Mouse (Mus musculus) liver, postnatal 0 days (tissue): Measurements from ENCODE around the gene Myt1l. TPM values are rescaled to one million over a fixed set of nuclear protein-coding genes. Genes with fewer than 3 reads are reported as not detected.

ENCODE experiments used
- ATAC-seq: fragments of 200-750 bp; cut with Nextera tagmentation; 2 replicates; pipeline ENCODE4 v1.8.0; 2017; ENCODE audit warnings: mild to moderate bottlenecking, moderate library complexity
- DNase-seq: peaks from one replicate; pipeline ENCODE4 v3.0.0-alpha.2; 2016
- H3K27ac ChIP-seq: fragments of 300-500 bp; sonication (generic); 2 replicates; pipeline ENCODE4 v1.5.1; 2014; ENCODE audit warnings: antibody characterized with exemption, moderate library complexity, mild to moderate bottlenecking, low read depth
- H3K27me3 ChIP-seq: fragments of 300-500 bp; sonication (generic); 2 replicates; pipeline ENCODE4 v1.6.1; 2014; ENCODE audit warnings: low read length, control low read depth, mixed read lengths; ENCODE audit not compliant: insufficient read depth
- H3K36me3 ChIP-seq: fragments of 300-500 bp; sonication (generic); replicated peaks from 2 replicates; pipeline ENCODE4 v1.6.1; 2014; ENCODE audit warnings: mild to moderate bottlenecking, control low read depth, low read length, moderate library complexity, mixed read lengths; ENCODE audit not compliant: insufficient read depth
- H3K4me1 ChIP-seq: fragments of 300-500 bp; sonication (generic); 2 replicates; pipeline ENCODE4 v1.6.1; 2014; ENCODE audit warnings: antibody characterized with exemption, mild to moderate bottlenecking, control low read depth; ENCODE audit not compliant: insufficient read depth
- H3K4me2 ChIP-seq: fragments of 300-500 bp; sonication (generic); 2 replicates; pipeline ENCODE4 v1.6.1; 2014; ENCODE audit warnings: low read depth, mild to moderate bottlenecking, low read length, moderate library complexity, mixed read lengths
- H3K4me3 ChIP-seq: fragments of 300-500 bp; sonication (generic); 2 replicates; pipeline ENCODE4 v1.5.1; 2014; ENCODE audit warnings: low read depth, low read length
- H3K9ac ChIP-seq: fragments of 300-500 bp; sonication (generic); replicated peaks from 2 replicates; pipeline ENCODE4 v1.6.1; 2014; ENCODE audit warnings: mild to moderate bottlenecking, moderate library complexity
- H3K9me3 ChIP-seq: fragments of 300-500 bp; sonication (generic); 2 replicates; pipeline ENCODE4 v1.6.1; 2016; ENCODE audit warnings: mild to moderate bottlenecking, control low read depth, low read length, mixed read lengths
- CTCF ChIP-seq: sonication (generic); IDR thresholded peaks from 2 replicates; pipeline ENCODE4 v1.5.1; 2016; ENCODE audit warnings: antibody characterized with exemption, low read depth
- EP300 ChIP-seq: IDR thresholded peaks from 2 replicates; pipeline ENCODE4 v1.6.1; 2016; ENCODE audit warnings: antibody characterized with exemption, low read depth, mild to moderate bottlenecking
- WGBS: fragments of 180-500 bp; shearing (Covaris S2); extraction: QIAGEN DNeasy Blood & Tissue Kit; methylation state at CpG from one replicate; pipeline ENCODE4 v1.1.7; 2014; ENCODE audit not compliant: insufficient replicate concordance; 5-methylcytosine and 5-hydroxymethylcytosine counted together
- polyA plus RNA-seq: library from polyadenylated mRNA; unstranded; fragments of >200 nt; fragmentation: Nextera tagmentation; extraction: Ambion mirVana; gene quantifications from 2 replicates; pipeline ENCODE4 v1.2.1, GENCODE M21; 2015

The Myt1l gene
- polyA plus RNA-seq, 1 experiment from 2014 or later: not detected

- DNase-seq: no peak
- Histone ChIP-seq H3K4me1 (no peaks in the 10 kb centered on the region), H3K27ac (no peak overlapping the region), H3K36me3 (no peaks in the 10 kb centered on the region), H3K4me2 (no peak overlapping the region), H3K27me3 (no peaks in the 10 kb centered on the region), H3K4me3 (no peak overlapping the region), H3K9ac (no peak overlapping the region), H3K9me3 (no peaks in the 10 kb centered on the region)
- WGBS: 76% methylated on average over 6 of the region's 6 CpGs
- no peak for ATAC-seq
- TF ChIP-seq EP300 (no peak), CTCF (no peak)
These were observed 388.6 kb downstream of the Myt1l start for GRCm38 (mm10) chr12:29916807-29917206.

GRCm38 (mm10) chr12:29920298-29920697 lies 392.1 kb downstream of the Myt1l start:
- 73% methylated on average over 7 of the region's 7 CpGs for WGBS

GRCm38 (mm10) chr12:29921481-29921880 lies 393.3 kb downstream of the Myt1l start:
- DNase-seq (no peak), ATAC-seq (no peak)
- Histone ChIP-seq H3K9me3 (no peaks in the 10 kb centered on the region), H3K27me3 (no peaks in the 10 kb centered on the region), H3K27ac (no peak overlapping the region), H3K4me1 (no peaks in the 10 kb centered on the region), H3K9ac (no peak overlapping the region), H3K4me2 (no peak overlapping the region), H3K4me3 (no peak overlapping the region), H3K36me3 (no peaks in the 10 kb centered on the region)
- 70% methylated on average over 11 of the region's 11 CpGs for WGBS
- no peak for TF ChIP-seq EP300
- no peak for TF ChIP-seq CTCF

More at GRCm38 (mm10) chr12:29920298-29920697, 392.1 kb downstream of the Myt1l start:
- no peaks in the 10 kb centered on the region for H3K4me1 ChIP-seq
- no peak overlapping the region for H3K9ac ChIP-seq
- TF ChIP-seq CTCF (no peak), EP300 (no peak)
- no peaks in the 10 kb centered on the region for H3K36me3 ChIP-seq
- no peak overlapping the region for H3K4me2 ChIP-seq
- H3K27ac ChIP-seq: no peak overlapping the region
- ATAC-seq: no peak
- no peak for DNase-seq
- no peak overlapping the region for H3K4me3 ChIP-seq
- no peaks in the 10 kb centered on the region for H3K27me3 ChIP-seq
- no peaks in the 10 kb centered on the region for H3K9me3 ChIP-seq

GRCm38 (mm10) chr12:29926896-29927295 lies 398.7 kb downstream of the Myt1l start:
- 27% methylated on average over 3 of the region's 3 CpGs for WGBS
- TF ChIP-seq EP300 (no peak), CTCF (peak; percentile 63)
- Histone ChIP-seq H3K4me3 (no peak overlapping the region), H3K36me3 (no peaks in the 10 kb centered on the region), H3K9me3 (no peaks in the 10 kb centered on the region), H3K4me2 (no peak overlapping the region), H3K27me3 (no peaks in the 10 kb centered on the region), H3K27ac (no peak overlapping the region), H3K4me1 (no peaks in the 10 kb centered on the region), H3K9ac (no peak overlapping the region)
- DNase-seq (peak; percentile 45), ATAC-seq (no peak)

GRCm38 (mm10) chr12:29930591-29930990 lies 402.4 kb downstream of the Myt1l start:
- no peaks in the 10 kb centered on the region for H3K4me1 ChIP-seq
- H3K36me3 ChIP-seq: no peaks in the 10 kb centered on the region
- H3K9me3 ChIP-seq: no peaks in the 10 kb centered on the region
- no peaks in the 10 kb centered on the region for H3K27me3 ChIP-seq
- TF ChIP-seq CTCF (no peak), EP300 (no peak)
- ATAC-seq (no peak), DNase-seq (no peak)
- no peak overlapping the region for H3K4me2 ChIP-seq
- no peak overlapping the region for H3K9ac ChIP-seq
- WGBS: 44% methylated on average over 1 of the region's 1 CpGs
- no peak overlapping the region for H3K27ac ChIP-seq
- H3K4me3 ChIP-seq: no peak overlapping the region

GRCm38 (mm10) chr12:29932951-29933350 lies 404.8 kb downstream of the Myt1l start:
- Histone ChIP-seq H3K4me3 (no peak overlapping the region), H3K4me1 (no peaks in the 10 kb centered on the region), H3K9me3 (no peaks in the 10 kb centered on the region), H3K27me3 (peaks cover 3% of the 10 kb centered on the region; the same call in 1 of the 2 replicates), H3K27ac (no peak overlapping the region), H3K9ac (no peak overlapping the region), H3K36me3 (no peaks in the 10 kb centered on the region), H3K4me2 (no peak overlapping the region)
- TF ChIP-seq EP300: no peak
- WGBS: 80% methylated on average over 1 of the region's 1 CpGs
- ATAC-seq: no peak
- DNase-seq: no peak

- Histone ChIP-seq H3K4me2 (no peak overlapping the region), H3K4me3 (no peak overlapping the region), H3K9ac (no peak overlapping the region), H3K36me3 (no peaks in the 10 kb centered on the region), H3K4me1 (no peaks in the 10 kb centered on the region), H3K27ac (no peak overlapping the region), H3K9me3 (no peaks in the 10 kb centered on the region), H3K27me3 (peaks cover 9% of the 10 kb centered on the region)
- DNase-seq: no peak
- 58% methylated on average over 2 of the region's 2 CpGs for WGBS
- TF ChIP-seq EP300 (no peak), CTCF (no peak)
- ATAC-seq: no peak
These were observed 405.3 kb downstream of the Myt1l start for GRCm38 (mm10) chr12:29933501-29933900.
